Mouse (Mus musculus) testis, postnatal 14 days (tissue): ENCODE results near the gene Bnipl.

Experiments used
- DNase-seq: peaks from one replicate; pipeline ENCODE4 v3.0.0; 2021; ENCODE audit warnings: low spot score

Gene Bnipl

DNA sequence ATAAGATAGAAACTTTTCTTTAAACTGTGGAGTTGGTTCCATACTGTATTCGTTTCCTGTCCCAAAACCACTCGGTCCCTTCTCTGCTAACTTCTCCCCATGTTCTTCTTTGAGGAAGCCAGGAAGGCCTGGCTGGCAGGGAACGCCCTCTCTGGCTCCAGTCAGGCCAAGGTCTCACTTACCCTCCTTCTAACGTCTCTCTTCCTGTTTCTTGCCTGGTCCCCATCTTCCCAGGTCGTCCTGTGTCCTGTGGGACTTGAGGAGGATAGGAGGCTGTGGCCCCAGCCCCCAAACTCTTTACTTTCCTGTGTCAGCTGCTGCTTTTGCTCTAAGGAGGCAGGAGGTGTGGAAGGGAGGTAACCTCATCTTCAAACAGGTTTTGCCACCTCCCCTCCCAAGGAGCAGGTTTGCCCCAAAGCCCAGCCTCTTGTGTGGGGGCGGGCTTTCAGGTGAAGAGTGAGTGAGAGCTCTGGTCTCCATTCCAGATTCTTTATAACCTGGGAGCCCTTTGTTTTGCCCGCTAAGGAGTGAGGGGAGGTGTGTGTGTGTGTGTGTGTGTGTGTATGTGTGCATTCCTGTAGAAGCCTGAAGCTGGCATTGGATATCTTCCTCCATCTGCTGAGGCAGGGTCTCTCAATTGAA is at the start of gene Bnipl:
Gene Bnipl (minus strand): TSS at position 411 of the 642 bp plus-strand sequence.
- no peak for DNase-seq

DNA sequence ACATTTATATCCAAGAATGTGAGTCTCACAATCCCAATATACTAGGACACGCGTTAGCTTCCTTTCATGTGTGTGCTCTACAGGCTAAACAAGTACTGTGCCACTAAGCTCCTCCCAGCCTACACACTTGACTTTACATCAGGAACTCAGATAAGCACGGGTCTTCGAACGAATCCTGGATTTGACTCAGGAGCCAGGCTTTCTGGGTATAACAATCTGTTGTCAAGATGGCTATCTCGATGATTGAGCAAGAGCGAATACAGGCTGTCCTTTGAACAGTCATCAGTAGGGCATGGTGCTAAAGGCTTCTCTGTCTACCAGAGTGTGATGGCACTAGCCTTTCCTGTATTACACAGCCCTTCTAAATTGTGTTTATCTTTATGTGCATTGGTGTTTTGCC is 47.0 kb upstream of the Bnipl start:
- no peak for DNase-seq

DNA sequence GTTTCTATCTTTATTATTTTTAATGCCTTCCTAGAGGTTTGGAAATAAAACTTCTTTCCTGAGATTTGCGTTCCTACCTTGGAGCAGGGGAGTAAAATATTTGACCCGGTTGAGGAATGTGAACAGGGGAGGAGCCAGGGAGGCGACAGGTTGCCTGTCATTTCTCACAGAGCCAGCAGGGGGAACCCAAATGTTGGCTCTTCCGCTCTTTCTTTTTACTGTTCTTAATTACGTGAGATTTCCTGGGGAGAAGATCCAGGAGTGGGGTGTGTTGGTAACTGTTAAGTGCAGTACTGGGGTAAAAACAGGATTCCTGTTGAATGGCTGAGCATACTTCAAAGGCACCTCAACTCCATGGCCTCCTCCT is 45.1 kb upstream of the Bnipl start:
- no peak for DNase-seq

DNA sequence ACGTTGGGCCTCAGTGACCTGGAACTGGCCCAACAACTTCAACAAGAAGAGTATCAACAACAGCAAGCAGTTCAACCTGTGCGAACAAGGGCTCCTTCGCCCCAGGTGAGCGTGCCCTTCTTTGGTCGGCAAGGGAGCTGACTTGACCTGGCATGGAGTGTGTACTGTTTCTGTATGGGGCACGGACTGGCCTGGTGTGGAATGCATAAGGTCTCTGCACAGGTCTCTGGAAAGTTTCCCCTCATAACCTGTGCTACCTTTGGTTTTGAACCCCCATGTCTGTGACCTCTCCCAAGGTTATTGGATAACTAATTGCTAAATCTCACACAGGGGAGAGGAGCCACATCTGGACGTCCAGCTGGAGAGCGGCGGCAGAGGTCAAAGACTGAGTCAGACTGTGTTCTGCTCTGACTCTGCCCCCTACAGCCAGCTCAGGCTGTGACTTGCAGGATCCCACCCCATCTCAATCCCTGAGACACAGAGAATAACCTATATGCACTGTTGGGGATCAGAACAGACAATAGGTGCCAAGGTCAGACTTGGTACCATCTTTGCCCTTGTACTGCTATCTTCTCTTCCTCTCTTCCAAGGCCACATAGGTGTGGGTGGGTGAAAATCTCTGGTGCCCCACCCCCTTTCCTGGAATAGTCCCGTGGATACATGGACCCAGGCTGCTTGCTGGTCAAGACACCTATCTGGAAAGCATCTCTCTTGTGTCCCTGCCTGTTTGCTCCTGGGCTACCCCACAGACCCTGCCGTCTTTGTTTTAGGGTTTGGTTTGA is 44.5 kb upstream of the Bnipl start:
- DNase-seq, result peak; percentile 35

DNA sequence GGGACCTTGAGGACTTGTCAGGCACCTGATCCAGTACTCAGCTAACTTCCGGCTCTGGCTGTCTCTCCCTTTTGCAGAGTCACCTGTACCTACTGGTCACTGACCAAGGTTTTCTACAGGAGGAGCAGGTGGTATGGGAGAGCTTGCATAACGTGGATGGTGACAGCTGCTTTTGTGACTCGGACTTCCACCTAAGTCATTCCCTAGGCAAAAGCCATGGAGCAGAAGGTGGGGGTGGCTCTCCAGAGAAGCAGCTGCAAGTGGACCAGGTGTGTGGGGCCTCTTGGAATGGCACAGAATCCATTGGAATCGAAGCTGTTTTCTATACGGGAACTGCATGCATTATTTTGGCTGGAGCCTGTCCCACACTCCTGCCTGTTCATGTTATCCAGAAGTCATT is 43.7 kb upstream of the Bnipl start:
- DNase-seq, result no peak

DNA sequence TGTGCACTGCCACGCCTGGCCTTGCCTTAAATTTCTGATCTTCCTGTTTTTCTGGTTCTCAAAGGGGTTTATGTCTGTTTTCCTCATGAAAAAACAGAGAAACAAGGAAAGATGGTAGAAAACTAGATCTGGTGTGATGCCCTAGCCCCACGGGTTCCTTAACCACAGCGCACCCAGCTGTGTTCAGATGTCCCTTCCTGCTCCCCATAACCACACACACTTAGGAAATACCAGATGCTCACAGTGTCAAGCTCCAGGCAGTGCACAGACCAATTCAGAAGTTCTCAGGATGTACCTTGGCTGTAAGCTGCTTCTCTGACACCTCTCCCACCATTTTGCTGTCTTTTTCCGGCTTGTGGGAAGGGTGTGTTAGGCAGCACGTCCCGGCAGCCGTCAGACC is 43.3 kb upstream of the Bnipl start:
- DNase-seq, result no peak

DNA sequence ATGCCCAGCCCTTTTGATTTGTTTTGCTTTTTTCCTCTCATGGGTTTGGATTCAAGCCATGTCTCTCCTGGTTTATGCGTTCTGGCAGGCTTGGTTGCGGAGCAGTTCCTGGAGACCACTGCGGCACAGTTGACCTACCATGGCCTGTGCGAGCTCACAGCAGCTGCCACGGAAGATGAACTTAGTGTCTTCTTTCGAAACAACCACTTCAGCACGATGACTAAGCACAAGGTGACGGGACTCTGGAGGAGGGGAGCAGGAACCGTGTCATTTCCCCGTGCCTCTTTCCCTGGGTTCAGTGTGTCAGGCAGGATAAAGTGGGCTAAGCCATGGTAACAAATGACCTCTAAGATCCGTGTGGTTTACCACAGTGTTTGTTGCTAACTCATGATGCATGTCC is 42.5 kb upstream of the Bnipl start:
- DNase-seq, result no peak

DNA sequence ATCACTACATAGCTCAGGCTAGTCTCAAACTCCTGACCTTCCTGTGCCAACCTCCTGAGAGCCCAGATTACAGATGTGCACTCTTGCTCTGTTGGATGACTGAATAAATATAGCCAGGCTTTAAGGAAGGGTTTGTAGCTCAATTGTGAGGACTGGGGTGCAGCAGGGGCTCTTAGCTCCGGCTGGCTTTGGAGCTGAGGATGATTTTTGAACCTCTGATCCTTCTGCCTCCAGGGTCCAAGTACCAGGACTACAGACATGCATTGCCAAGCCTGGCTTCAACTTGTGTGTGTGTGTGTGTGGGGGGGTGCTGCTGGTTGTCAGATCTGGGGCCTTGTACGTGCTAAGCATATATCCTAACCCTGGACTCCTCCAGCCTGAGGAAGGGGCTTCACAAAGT is 41.9 kb upstream of the Bnipl start:
- no peak for DNase-seq

DNA sequence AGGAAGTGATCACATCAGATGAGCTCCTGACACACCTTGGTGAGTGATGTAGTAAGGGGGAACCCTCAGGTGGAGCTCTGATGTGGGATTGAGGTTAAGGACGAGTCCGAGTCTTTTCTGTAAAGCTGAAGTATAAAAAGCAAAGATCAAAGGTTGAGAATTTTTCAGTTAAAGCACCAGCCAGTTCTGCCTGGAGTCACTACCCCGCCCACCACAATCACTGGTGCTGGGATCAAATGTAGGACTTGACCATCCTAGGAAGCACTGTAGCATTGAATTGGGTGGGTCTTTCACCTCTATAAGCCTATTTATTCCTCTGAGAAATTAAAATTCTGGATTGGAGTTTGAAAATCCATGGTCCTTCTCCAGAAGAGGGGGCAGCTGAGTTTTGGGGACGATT is 40.0 kb upstream of the Bnipl start:
- DNase-seq, result no peak

DNA sequence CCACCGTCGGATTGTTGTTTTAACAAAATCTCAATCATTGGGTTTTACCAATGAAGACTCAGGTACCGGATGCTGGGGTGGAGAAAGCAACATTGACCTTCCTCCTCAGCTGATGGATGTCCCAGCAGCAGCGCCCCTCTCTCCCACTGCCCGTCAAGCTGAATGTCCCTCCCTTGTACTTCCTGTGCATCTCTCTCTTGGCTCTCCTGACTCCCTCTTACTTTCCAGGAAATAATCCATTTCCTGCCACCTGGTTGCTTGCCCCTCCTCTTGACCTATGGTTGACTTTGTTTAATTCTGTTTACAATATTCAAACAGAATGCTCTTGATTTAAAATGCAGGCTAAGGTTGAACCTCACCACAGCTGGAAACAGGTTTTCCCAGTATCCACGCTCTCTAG is 39.2 kb upstream of the Bnipl start:
- no peak for DNase-seq

DNA sequence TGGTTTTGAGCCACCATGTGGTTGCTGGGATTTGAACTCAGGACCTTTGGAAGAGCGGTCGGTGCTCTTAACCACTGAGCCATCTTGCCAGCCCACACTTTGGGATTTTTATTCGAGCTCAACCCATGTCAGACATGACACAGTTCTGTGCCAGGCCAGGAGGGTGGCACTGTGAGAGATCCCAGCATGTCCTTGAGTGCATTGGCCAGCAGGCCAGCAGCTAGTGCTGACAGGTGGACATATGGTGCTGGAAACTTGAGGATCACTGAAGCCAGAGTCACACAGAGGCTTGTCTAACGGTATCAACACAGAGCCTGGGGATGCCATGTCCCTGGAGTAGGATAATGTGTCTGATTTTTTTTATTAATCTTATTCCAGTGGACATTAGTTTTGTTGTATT is 38.4 kb upstream of the Bnipl start:
- no peak for DNase-seq

DNA sequence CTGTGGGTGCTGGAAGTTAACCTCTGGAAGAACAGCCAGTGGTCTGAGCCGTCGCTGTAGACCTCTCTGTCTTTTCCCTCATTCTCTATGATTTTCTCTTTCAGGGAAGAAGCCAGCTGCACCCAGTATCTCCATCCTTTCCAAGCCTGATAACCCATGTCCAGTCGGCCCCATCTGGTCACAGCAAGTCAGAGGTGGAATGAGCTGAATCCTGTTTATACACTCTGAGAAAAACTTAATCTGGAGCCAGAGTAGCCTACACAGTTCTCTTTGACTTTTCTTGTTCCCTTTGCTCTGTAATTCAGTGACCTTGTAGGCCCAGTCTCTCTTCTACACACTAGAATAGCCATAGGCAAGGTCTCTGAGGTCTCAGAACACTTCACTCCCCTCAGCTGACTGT is 36.5 kb upstream of the Bnipl start:
- no peak for DNase-seq

DNA sequence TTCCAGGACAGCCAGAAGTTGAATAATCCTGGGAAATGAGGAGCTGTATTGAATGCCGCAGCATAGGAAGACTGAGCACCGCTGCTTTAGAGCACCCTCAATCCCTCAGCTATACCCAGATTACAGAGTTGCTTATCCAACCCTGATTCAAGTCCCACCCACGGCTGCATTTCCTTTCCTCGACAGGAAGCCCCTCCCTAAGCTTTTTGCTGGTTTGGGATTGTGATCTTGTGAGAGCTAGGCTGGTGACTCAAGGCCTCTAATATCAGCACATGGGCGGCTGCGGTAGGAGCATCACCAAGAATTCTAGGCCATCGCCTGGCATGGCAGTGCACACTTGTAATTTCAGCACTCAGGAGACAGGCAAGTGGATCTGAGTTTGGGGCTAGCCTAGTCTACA is 35.5 kb upstream of the Bnipl start:
- DNase-seq, result no peak

DNA sequence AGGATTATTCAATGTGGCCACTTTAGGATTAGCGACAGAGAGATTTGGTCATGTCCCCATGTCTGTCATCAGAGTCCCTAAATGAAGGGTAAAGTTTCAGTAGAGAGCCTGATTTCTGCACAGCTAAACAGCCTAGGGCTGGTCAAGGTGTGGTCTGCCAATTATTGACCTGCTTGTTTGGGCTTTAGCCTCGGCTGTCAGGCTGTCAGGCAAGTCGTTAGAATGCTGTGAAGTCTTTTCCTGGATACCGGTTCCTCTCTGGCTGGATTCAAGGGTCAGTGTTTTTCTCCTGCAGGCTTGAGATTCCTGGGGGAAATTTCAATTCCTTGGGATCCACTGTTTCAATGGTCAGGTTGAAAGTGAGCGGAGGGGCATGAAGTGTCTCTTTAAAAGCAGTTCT is 35.0 kb upstream of the Bnipl start:
- DNase-seq, result no peak

DNA sequence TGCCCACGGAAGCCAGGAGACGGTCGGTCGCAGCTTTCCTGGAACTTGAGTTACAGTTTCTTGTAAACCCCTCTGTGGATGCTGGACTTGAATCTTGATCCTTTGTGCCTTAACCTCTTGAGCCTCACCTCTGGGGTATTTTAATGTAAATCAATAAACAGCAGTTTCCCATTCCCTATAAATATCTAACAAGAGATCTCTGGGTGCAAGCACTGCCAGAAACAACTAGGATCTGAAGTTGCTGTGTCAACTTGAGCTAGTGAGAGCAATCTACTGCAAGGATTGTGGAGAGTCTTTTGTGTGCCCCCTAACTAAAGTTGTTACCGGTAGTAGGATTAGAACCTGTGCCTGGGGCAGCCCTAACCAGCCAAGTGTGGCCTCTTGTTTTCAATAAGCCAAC is 34.4 kb upstream of the Bnipl start:
- no peak for DNase-seq

DNA sequence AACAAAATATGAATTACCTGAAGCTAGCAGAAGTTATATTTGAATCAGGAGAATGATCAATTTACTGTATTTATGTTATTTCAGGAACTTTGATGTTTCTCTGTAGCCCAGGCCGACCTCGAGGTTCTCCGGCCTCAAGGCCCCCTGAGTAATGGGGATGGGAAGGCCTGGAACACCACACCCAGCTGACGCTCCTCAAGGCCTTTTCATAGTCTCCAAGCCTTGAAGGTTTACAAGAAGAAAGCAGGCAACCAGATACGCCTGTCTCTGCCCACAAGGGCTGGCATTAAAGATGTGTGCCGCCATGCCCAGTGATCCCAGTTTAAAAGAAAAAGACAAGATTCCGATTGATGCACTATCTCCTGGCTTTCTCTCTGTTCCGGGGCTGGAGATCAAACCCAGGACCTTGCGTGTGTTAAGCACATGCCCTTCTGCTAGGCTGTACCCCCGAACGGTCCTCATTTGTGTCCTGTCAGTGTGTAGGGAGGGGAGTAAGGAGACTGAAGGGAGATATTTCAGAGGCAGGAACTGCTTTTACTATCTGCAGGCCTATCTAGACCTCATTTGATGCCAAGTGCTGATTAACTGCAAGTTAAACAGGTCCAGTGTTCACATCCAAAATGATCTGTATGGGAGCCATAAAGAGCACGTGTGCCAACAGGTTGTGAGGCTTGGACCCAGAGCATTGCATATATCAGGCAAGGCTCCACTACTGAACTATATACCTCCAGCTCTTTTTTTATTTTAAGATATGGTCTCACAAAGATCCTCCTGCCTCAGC is 33.7 kb upstream of the Bnipl start:
- no peak for DNase-seq

DNA sequence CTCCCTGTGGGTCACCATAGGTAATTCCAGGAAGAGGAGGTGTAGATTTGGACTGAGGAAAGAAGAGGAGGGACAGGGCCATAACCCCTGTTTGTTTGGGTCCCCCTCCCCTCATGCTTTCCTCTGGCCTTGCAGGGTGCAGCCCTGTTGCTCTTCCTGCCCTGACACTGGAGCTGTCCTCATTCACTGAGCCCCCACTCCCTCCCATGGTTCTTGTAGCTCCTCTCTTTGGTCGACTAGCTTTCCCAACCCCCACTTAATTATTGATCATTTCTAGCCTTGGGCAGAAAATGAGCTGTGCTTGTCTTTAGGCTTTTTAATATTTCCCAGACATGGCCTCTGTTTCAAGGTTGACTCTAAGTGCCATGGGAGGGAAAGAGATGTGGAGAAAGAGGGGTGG is 33.1 kb upstream of the Bnipl start:
- DNase-seq, result no peak

DNA sequence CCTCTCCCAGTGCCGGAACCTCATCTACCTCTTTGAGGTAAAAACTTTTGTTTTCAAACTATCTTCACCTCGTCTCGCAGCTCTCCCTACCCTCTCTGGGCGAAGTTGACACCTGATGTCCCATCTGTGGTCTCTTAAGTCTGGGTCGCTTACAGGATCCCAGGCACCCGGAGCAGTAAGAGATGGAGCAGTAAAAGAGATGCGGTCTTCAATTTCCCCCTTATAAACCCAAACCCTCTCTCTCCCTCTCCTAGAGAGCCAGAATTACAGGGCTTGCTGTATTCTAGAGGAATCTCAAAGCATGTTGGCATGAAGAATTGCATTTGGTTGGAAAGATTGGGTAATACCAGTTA is 32.6 kb upstream of the Bnipl start:
- no peak for DNase-seq

DNA sequence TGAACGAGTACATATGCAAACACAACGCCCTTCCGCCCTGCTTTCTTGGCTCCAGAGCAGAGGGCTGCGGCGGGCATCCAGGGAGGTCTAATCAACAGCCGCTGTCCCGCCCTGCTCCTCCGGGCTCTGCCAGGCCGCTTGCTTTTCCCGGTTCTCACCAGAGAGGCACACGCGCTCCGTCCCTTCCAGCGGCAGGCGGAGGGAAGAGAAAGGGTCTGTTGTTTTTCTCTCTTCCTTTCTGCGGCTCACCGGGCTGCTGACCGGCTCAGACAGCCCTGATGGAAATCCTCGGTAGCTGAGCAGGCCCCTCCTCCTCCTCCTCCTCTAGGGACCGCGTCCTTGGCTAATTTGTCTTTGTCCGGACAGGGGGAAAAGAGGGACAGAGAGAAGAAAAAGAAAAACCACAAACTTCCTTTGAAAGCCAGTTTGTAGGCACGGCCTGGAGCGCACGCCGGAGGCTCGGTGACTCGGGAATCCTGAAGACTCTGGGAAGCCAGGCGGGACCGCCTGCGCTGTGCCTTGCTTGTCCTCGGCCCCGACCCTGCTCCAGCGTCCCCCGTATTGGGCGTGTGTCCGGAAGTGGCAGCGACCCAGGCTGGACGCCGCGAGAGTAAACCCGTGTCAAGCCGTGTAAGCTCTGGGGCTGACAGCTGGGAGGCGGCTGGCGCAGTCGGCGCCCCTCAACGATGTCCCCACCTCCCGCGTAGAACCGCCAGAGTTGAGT is 32.0 kb upstream of the Bnipl start:
- peak; percentile 77 for DNase-seq

DNA sequence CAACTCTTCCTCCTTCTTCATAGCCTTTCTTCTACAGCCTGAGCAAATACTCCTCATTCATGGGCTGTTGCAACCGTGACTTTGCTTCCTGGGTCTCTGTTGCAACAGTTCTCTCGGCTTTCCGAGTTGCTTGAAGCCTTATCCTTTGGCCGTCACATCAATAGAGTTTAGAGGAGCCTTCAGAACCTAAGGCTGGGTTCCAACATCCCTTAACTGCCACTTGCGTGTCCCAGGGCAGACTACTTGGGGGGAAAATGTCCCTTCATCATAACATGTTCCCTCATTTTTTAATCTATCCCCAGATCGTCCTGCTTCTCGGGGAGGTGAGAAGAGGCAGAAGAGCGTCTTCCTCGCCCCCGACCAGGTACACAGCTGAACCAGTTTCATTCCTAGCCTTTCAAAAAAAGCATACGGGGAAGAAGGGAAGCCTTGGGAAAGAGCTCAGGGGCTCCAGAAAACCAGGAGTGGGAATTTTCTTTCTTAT is 31.4 kb upstream of the Bnipl start:
- no peak for DNase-seq

DNA sequence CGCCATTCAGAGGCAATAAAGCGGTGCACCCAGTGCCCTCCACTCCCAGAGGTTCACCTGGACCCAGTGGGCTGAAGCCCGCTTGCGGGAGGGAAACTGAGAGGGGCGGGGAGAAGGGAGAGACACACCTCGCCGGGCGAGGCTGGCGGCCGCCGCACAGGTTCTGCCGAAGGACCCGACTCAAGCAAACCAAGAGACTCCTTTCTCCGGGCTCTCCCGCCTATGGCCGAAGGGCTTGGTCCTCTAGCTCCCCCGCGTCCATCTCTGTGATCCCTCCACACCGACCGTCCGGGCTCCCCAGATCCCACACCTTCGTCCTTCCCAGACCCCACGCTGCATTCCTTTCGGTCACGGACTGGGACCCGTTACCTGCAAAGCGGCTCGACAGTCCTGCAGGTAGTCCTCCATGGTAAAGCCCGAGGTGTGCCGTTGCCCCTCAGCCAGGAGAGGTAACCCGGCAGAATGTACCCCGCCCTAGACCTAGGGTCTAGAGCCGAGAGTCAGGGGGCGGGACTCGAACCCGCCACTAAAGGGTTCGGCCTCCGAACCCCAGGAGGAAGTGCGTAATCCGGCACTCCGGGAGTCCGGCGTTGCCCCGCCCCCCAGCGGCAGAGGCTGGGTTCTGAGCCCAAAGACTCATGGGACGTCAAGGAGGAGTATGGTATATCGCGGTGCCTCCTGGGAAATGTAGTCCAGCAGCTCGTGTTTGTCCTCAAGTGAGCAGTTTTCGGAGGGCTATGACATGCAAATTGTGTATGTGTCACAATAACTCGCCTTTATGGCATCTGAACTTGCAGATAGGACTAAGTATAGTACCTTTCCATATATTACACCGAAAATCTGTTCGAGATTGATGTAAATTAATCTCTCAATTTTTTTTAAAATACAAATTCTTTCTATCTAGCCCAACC is 30.5 kb upstream of the Bnipl start, which contains the start of the genes Mindy1 and Prune1:
Gene Mindy1 (plus strand): TSS at position 130 of the 911 bp plus-strand sequence.
Gene Prune1 (minus strand): TSS at position 861 of the 911 bp plus-strand sequence.
- DNase-seq, result peak; percentile 99
